Mouse (Mus musculus) layer of hippocampus, postnatal 14 days (tissue): ENCODE measurements around the gene 4930595D18Rik. TPM values are rescaled to one million over a fixed set of nuclear protein-coding genes. Genes with fewer than 3 reads are reported as not detected.
A peak's percentile ranks its signal among the peaks of the same experiment; 100 is the strongest.

Experiments used
- DNase-seq, 2 experiments: peaks; one replicate each; pipeline ENCODE4 v3.0.0; 2021 to 2022; ENCODE audit warnings: low spot score in 2 of 2, mixed read lengths in 1 of 2
- total RNA-seq, 2 experiments: library from RNA; stranded (reverse); gene quantifications; 2 replicates each; pipeline ENCODE4 v1.2.3; 2021

4930595D18Rik gene
- total RNA-seq, 2 experiments from 2014 or later, result 0.41 TPM; not detected in 1

- DNase-seq, result peak; percentile 53 to 67
Measured at GRCm38 (mm10) chr12:111165831-111166591, 18.3 kb downstream of the 4930595D18Rik start, which contains the start of gene Traf3. TSS of gene Traf3 (plus strand) at chr12:111166370.

- DNase-seq, result no peak
Measured at GRCm38 (mm10) chr12:111165146-111165812, 19.0 kb downstream of the 4930595D18Rik start.

- peak; percentile 87 to 93 for DNase-seq
Measured at GRCm38 (mm10) chr12:111164310-111164751, 20.0 kb downstream of the 4930595D18Rik start.

GRCm38 (mm10) chr12:111162312-111163061 lies 21.8 kb downstream of the 4930595D18Rik start:
- peak; percentile 50 to 58 for DNase-seq

- no peak for DNase-seq
Measured at GRCm38 (mm10) chr12:111161943-111162311, 22.4 kb downstream of the 4930595D18Rik start.

GRCm38 (mm10) chr12:111160871-111161270 lies 23.4 kb downstream of the 4930595D18Rik start:
- DNase-seq, result no peak

GRCm38 (mm10) chr12:111159659-111160428 lies 24.4 kb downstream of the 4930595D18Rik start:
- no peak for DNase-seq

- DNase-seq, result no peak
Measured at GRCm38 (mm10) chr12:111155756-111156155, 28.5 kb downstream of the 4930595D18Rik start.

- no peak for DNase-seq
Measured at GRCm38 (mm10) chr12:111154641-111155040, 29.6 kb downstream of the 4930595D18Rik start.

GRCm38 (mm10) chr12:111153946-111154345 lies 30.3 kb downstream of the 4930595D18Rik start:
- DNase-seq, result no peak

GRCm38 (mm10) chr12:111152981-111153710 lies 31.1 kb downstream of the 4930595D18Rik start:
- DNase-seq, result no peak

- no peak for DNase-seq
Measured at GRCm38 (mm10) chr12:111152579-111152978, 31.7 kb downstream of the 4930595D18Rik start.

GRCm38 (mm10) chr12:111151422-111152156 lies 32.7 kb downstream of the 4930595D18Rik start:
- no peak for DNase-seq

GRCm38 (mm10) chr12:111150236-111150596 lies 34.1 kb downstream of the 4930595D18Rik start:
- DNase-seq, result no peak

- no peak for DNase-seq
Measured at GRCm38 (mm10) chr12:111149495-111150235, 34.6 kb downstream of the 4930595D18Rik start.

GRCm38 (mm10) chr12:111145269-111145668 lies 39.0 kb downstream of the 4930595D18Rik start:
- peak; percentile 70 to 82 for DNase-seq

GRCm38 (mm10) chr12:111144598-111144997 lies 39.7 kb downstream of the 4930595D18Rik start:
- DNase-seq, result no peak

- no peak for DNase-seq
Measured at GRCm38 (mm10) chr12:111143509-111144063, 40.7 kb downstream of the 4930595D18Rik start.
